Mouse (Mus musculus) liver, embryonic 14.5 days (tissue): Measurements from ENCODE around the gene Nubpl.

Source experiments
- CTCF ChIP-seq: IDR thresholded peaks from 2 replicates; pipeline ENCODE4 v1.5.1; 2016; ENCODE audit warnings: antibody characterized with exemption, low read depth, control low read depth
- EP300 ChIP-seq: IDR thresholded peaks from 2 replicates; pipeline ENCODE4 v1.6.1; 2016; ENCODE audit warnings: antibody characterized with exemption, low read depth

DNA sequence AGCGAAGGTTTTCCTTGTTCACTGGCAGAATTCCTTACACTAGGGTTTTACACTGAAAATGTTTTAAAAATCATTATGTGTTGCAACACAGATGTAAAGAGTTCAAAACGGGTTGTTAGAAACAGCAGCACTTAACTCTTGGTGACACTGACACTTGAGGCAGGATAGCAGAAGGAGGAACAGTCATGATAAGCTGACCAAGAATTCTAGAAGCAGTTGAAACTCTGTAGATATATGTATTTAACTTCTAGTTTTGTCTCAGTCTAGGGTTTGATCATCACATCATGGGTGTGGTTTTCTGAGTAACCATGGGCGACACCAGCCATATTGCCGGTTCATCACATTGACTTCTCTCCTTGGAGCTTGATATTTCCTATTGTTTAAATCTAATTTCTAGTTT, 127.4 kb downstream of the Nubpl start:
- no peak for TF ChIP-seq CTCF
- TF ChIP-seq EP300 = no peak
